Mouse (Mus musculus): ENCODE data around the gene Lrat. TPM values are rescaled to one million over a fixed set of nuclear protein-coding genes. Genes with fewer than 3 reads are reported as not detected.

The Lrat gene
- polyA plus RNA-seq, 1 experiment from 2014 or later: not detected

- H3K27me3 ChIP-seq (ENCODE audit: control insufficient read depth, insufficient read depth, low read length): peaks cover 20% of the 10 kb centered on the region
- H3K4me1 ChIP-seq (replicated peaks; ENCODE audit: control insufficient read depth, insufficient read depth, low read length): peaks cover 2% of the 10 kb centered on the region; the same call in 1 of the 2 replicates
- no peaks in the 10 kb centered on the region for H3K9me3 ChIP-seq (ENCODE audit: control insufficient read depth, low read length)
- under 1% methylated on average over 31 of the region's 31 CpGs for WGBS
- H3K27ac ChIP-seq (ENCODE audit: low read depth, low read length): no peak overlapping the region
- no peaks in the 10 kb centered on the region for H3K36me3 ChIP-seq (ENCODE audit: control insufficient read depth, insufficient read depth, low read length)
- H3K4me2 ChIP-seq (replicated peaks; ENCODE audit: low read depth, low read length): peak overlapping the region; percentile 88
- peak; percentile 47; the same call in 1 of the 2 replicates for ATAC-seq (ENCODE audit: low FRiP score)
- peak overlapping the region; percentile 33; the same call in 1 of the 2 replicates for H3K9ac ChIP-seq (ENCODE audit: low read depth, low read length)
- H3K4me3 ChIP-seq (ENCODE audit: low read depth, low read length): peak overlapping the region; percentile 46
- peak; percentile 49 for DNase-seq (ENCODE audit: low spot score)
Measured at GRCm38 (mm10) chr3:82904211-82904908, 587 bp upstream of the Lrat start.

- Histone ChIP-seq H3K9ac (ENCODE audit: low read depth, low read length) (no peak overlapping the region), H3K36me3 (ENCODE audit: control insufficient read depth, insufficient read depth, low read length) (no peaks in the 10 kb centered on the region), H3K4me1 (replicated peaks; ENCODE audit: control insufficient read depth, insufficient read depth, low read length) (peaks cover 2% of the 10 kb centered on the region; the same call in 1 of the 2 replicates), H3K9me3 (ENCODE audit: control insufficient read depth, low read length) (no peaks in the 10 kb centered on the region), H3K4me2 (replicated peaks; ENCODE audit: low read depth, low read length) (peak overlapping the region; percentile 88), H3K27ac (ENCODE audit: low read depth, low read length) (no peak overlapping the region), H3K27me3 (ENCODE audit: control insufficient read depth, insufficient read depth, low read length) (peaks cover 20% of the 10 kb centered on the region), H3K4me3 (ENCODE audit: low read depth, low read length) (peak overlapping the region; percentile 46)
- DNase-seq (ENCODE audit: low spot score): peak; percentile 39
- peak; percentile 33 for ATAC-seq (ENCODE audit: low FRiP score)
- 28% methylated on average over 20 of the region's 20 CpGs for WGBS
Measured at GRCm38 (mm10) chr3:82902757-82903612, 788 bp downstream of the Lrat start.

GRCm38 (mm10) chr3:82888842-82889241, 14.9 kb downstream of the Lrat start:
- Histone ChIP-seq H3K4me1 (replicated peaks; ENCODE audit: control insufficient read depth, insufficient read depth, low read length) (no peaks in the 10 kb centered on the region), H3K9me3 (ENCODE audit: control insufficient read depth, low read length) (no peaks in the 10 kb centered on the region), H3K4me2 (replicated peaks; ENCODE audit: low read depth, low read length) (no peak overlapping the region), H3K4me3 (ENCODE audit: low read depth, low read length) (no peak overlapping the region), H3K9ac (ENCODE audit: low read depth, low read length) (no peak overlapping the region), H3K27me3 (ENCODE audit: control insufficient read depth, insufficient read depth, low read length) (no peaks in the 10 kb centered on the region), H3K36me3 (ENCODE audit: control insufficient read depth, insufficient read depth, low read length) (no peaks in the 10 kb centered on the region), H3K27ac (ENCODE audit: low read depth, low read length) (no peak overlapping the region)
- ATAC-seq (ENCODE audit: low FRiP score) (no peak), DNase-seq (ENCODE audit: low spot score) (no peak)
- WGBS: 14% methylated on average over 2 of the region's 2 CpGs

GRCm38 (mm10) chr3:82877258-82877657, 26.5 kb downstream of the Lrat start:
- H3K9me3 ChIP-seq (ENCODE audit: control insufficient read depth, low read length): no peaks in the 10 kb centered on the region
- no peak overlapping the region for H3K4me2 ChIP-seq (replicated peaks; ENCODE audit: low read depth, low read length)
- H3K27ac ChIP-seq (ENCODE audit: low read depth, low read length): no peak overlapping the region
- H3K27me3 ChIP-seq (ENCODE audit: control insufficient read depth, insufficient read depth, low read length): peaks cover 16% of the 10 kb centered on the region
- H3K36me3 ChIP-seq (ENCODE audit: control insufficient read depth, insufficient read depth, low read length): no peaks in the 10 kb centered on the region
- H3K4me1 ChIP-seq (replicated peaks; ENCODE audit: control insufficient read depth, insufficient read depth, low read length): no peaks in the 10 kb centered on the region
- DNase-seq (ENCODE audit: low spot score) (peak; percentile 72), ATAC-seq (ENCODE audit: low FRiP score) (no peak; the same call in 1 of the 2 replicates)
- H3K9ac ChIP-seq (ENCODE audit: low read depth, low read length): no peak overlapping the region
- 4% methylated on average over 4 of the region's 4 CpGs for WGBS
- H3K4me3 ChIP-seq (ENCODE audit: low read depth, low read length): no peak overlapping the region

- Histone ChIP-seq H3K4me3 (ENCODE audit: low read depth, low read length) (peak within 1 kb of the TSS; percentile 26), H3K4me1 (replicated peaks; ENCODE audit: control insufficient read depth, insufficient read depth, low read length) (no peaks in the 10 kb centered on the region), H3K9me3 (ENCODE audit: control insufficient read depth, low read length) (no peaks in the 10 kb centered on the region), H3K4me2 (replicated peaks; ENCODE audit: low read depth, low read length) (peak within 1 kb of the TSS; percentile 27), H3K36me3 (ENCODE audit: control insufficient read depth, insufficient read depth, low read length) (no peaks in the 10 kb centered on the region), H3K9ac (ENCODE audit: low read depth, low read length) (peak within 1 kb of the TSS; percentile 11; the same call in 1 of the 2 replicates), H3K27me3 (ENCODE audit: control insufficient read depth, insufficient read depth, low read length) (peaks cover 16% of the 10 kb centered on the region), H3K27ac (ENCODE audit: low read depth, low read length) (no peak within 1 kb of the TSS)
- ATAC-seq (ENCODE audit: low FRiP score) (peak; percentile 92), DNase-seq (ENCODE audit: low spot score) (peak; percentile 82)
- WGBS: 24% methylated on average over 36 of the region's 36 CpGs
Measured at GRCm38 (mm10) chr3:82876372-82876739, 27.4 kb downstream of the Lrat start, which contains the start of gene Rbm46. TSS of gene Rbm46 (minus strand) at chr3:82876483.

- Histone ChIP-seq H3K4me2 (replicated peaks; ENCODE audit: low read depth, low read length) (peak overlapping the region; percentile 27), H3K4me1 (replicated peaks; ENCODE audit: control insufficient read depth, insufficient read depth, low read length) (no peaks in the 10 kb centered on the region), H3K27me3 (ENCODE audit: control insufficient read depth, insufficient read depth, low read length) (peaks cover 16% of the 10 kb centered on the region), H3K9ac (ENCODE audit: low read depth, low read length) (peak overlapping the region; percentile 11; the same call in 1 of the 2 replicates), H3K4me3 (ENCODE audit: low read depth, low read length) (peak overlapping the region; percentile 26), H3K27ac (ENCODE audit: low read depth, low read length) (no peak overlapping the region), H3K9me3 (ENCODE audit: control insufficient read depth, low read length) (no peaks in the 10 kb centered on the region), H3K36me3 (ENCODE audit: control insufficient read depth, insufficient read depth, low read length) (no peaks in the 10 kb centered on the region)
- WGBS: 19% methylated on average over 63 of the region's 69 CpGs
- peak; percentile 25 for DNase-seq (ENCODE audit: low spot score)
- peak; percentile 66 for ATAC-seq (ENCODE audit: low FRiP score)
Measured at GRCm38 (mm10) chr3:82875671-82876371, 28.0 kb downstream of the Lrat start.

- Histone ChIP-seq H3K27ac (ENCODE audit: low read depth, low read length) (no peak overlapping the region), H3K4me3 (ENCODE audit: low read depth, low read length) (no peak overlapping the region), H3K9me3 (ENCODE audit: control insufficient read depth, low read length) (no peaks in the 10 kb centered on the region), H3K27me3 (ENCODE audit: control insufficient read depth, insufficient read depth, low read length) (no peaks in the 10 kb centered on the region), H3K4me1 (replicated peaks; ENCODE audit: control insufficient read depth, insufficient read depth, low read length) (no peaks in the 10 kb centered on the region), H3K9ac (ENCODE audit: low read depth, low read length) (no peak overlapping the region), H3K36me3 (ENCODE audit: control insufficient read depth, insufficient read depth, low read length) (no peaks in the 10 kb centered on the region), H3K4me2 (replicated peaks; ENCODE audit: low read depth, low read length) (no peak overlapping the region)
- DNase-seq (ENCODE audit: low spot score) (peak; percentile 64), ATAC-seq (ENCODE audit: low FRiP score) (0 out of 2 replicates have a peak, but pooled peaks have one; percentile 54)
- WGBS: 23% methylated on average over 4 of the region's 4 CpGs
Measured at GRCm38 (mm10) chr3:82857414-82858077, 46.2 kb downstream of the Lrat start.
